Comparison of ENCODE assay signal across 17 mouse cellular contexts in the genomic region with DNA sequence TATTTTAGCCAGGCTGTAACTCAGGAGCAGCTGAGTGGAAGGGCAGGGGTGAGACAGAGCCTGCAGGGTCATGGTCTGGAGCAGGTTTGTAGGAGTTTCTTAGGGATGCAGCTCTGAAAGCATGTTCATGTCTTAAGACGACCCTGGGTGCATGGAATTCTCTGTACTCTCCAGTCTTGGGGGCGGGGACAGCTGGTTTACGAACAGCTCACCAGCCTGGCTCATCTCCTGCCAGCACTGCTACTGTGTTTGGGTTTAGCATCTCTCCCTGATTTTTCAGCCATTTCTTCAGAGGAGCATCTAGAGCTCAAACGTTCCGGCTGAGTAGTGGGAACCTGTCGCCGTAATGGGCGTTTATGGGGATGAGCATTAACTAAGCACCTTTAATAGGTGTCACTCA.
A peak's percentile ranks its signal among the peaks of the same experiment; 100 is the strongest.
DNase-seq lines count a peak whose midpoint lies in the region; ATAC-seq lines count a peak whose summit lies in the region.
"Had no signal": no experiment of that assay in that cellular context is flagged by ENCODE, and none has a peak within 500 bp of the region (broad histone marks: within the 10 kb centered on the region; RNA-seq: fewer than 3 reads in every experiment).

No protein-coding gene starts in this region.

- no peak for ATAC-seq in cerebellum, adult (ENCODE audit: insufficient number of reproducible peaks, low FRiP score, low TSS enrichment)
- ATAC-seq: forebrain, postnatal 0 days; inflammation-experienced regulatory T-cells, adult 6 months had no signal

- DNase-seq in left cerebral cortex, adult 18-20 months (ENCODE audit: low spot score in 2 of 2): peak; percentile 36 to 49
- no peak for DNase-seq in left cerebral cortex, adult 11 months (ENCODE audit: low spot score)
- DNase-seq in NIH3T3 (ENCODE audit: low read depth): peak; percentile 25
- peak; percentile 44 to 80 for DNase-seq in layer of hippocampus, adult 18-20 months (ENCODE audit: low spot score in 2 of 2)
- peak; percentile 47 to 58 for DNase-seq in layer of hippocampus, postnatal 36 days
- no peak for DNase-seq in Muller cell, postnatal 12 days (ENCODE audit: inconsistent ontology term)
- DNase-seq in kidney, postnatal 36 days: no peak
- DNase-seq: cerebellum, adult 9-10 months; forebrain, postnatal 0 days; heart, postnatal 4 days; kidney, adult 18-20 months; liver; lung, adult 18-20 months; lung, postnatal 10 days; thymus, adult 2 months had no signal

Comparison
In these comparisons a context has a peak if more than half of its experiments do, and no peak if none do; other contexts are left out.
1. DNase-seq: peak in left cerebral cortex, adult 18-20 months (2 of 2), NIH3T3 (single experiment), layer of hippocampus, adult 18-20 months (2 of 2) and layer of hippocampus, postnatal 36 days (2 of 2); none in left cerebral cortex, adult 11 months (single experiment), Muller cell, postnatal 12 days (single experiment) and kidney, postnatal 36 days (0 of 2).